Mouse (Mus musculus) heart, postnatal 10 days (tissue): ENCODE data around the gene Krt14. TPM values are rescaled to one million over a fixed set of nuclear protein-coding genes. Genes with fewer than 3 reads are reported as not detected.
A peak's percentile ranks its signal among the peaks of the same experiment; 100 is the strongest.
"Not testable (repeated sequence)": the region's sequence is repeated elsewhere in the genome, so short reads cannot be mapped to it uniquely, and the experiment has no call there.

Experiments used
- DNase-seq, 2 experiments: peaks; one replicate each; pipeline ENCODE4 v3.0.0; 2021
- intact Hi-C: fragments of 180-260 bp; cut with DNase I; formaldehyde crosslinking; loops from one replicate; pipeline ENCODE4 v1.15.1; 2025
- total RNA-seq, 2 experiments: library from RNA; stranded (reverse); gene quantifications; 2 replicates each; pipeline ENCODE4 v1.2.3; 2021

The Krt14 gene
- 1 to 10 TPM; 1.8 to 2.7 TPM for total RNA-seq

GRCm38 (mm10) chr11:100207498-100207897, at the start of gene Krt14:
Gene Krt14 (minus strand): TSS chr11:100207548.
- intact Hi-C loops, result no loop called here
- no peak for DNase-seq

- intact Hi-C loops, result no loop called here
- DNase-seq, result no peak
Observed at GRCm38 (mm10) chr11:100255514-100255913, 48.2 kb upstream of the Krt14 start.

- no peak for DNase-seq
- intact Hi-C loops, result no loop called here
Observed at GRCm38 (mm10) chr11:100254360-100255090, 47.2 kb upstream of the Krt14 start.

- intact Hi-C loops, result loop anchor here (2.0 kb wide), 1 partner anchor 18 kb away; no protein-coding TSS in a partner anchor
- DNase-seq, result no peak
Observed at GRCm38 (mm10) chr11:100248852-100249465, 41.6 kb upstream of the Krt14 start, which contains the start of gene Krt16. Gene Krt16 (minus strand): TSS chr11:100248902.

DNA sequence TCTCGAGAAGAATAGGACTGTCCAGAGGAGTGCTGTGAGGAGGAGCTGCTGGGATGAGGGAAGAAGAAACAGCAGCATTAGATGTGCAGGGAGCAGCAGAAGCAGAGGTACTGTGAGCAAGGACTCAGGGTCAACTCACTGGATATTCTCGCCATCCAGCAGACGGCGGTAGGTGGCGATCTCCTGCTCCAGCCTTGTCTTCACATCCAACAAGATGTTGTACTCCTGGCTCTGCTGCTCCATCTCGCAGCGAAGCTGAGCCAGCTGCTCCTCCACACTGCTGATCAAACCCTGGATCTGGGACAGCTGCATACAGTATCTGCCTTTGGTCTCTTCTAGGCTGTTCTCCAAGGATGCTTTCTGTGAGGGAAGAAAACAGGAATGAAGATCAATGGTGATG, 39.1 kb upstream of the Krt14 start:
- intact Hi-C loops, DNase-seq: not testable (repeated sequence)

GRCm38 (mm10) chr11:100240272-100240671, 32.9 kb upstream of the Krt14 start:
- DNase-seq, intact Hi-C loops: not testable (repeated sequence)

GRCm38 (mm10) chr11:100221741-100222140, 14.4 kb upstream of the Krt14 start:
- DNase-seq, result no peak
- intact Hi-C loops, result no loop called here

DNA sequence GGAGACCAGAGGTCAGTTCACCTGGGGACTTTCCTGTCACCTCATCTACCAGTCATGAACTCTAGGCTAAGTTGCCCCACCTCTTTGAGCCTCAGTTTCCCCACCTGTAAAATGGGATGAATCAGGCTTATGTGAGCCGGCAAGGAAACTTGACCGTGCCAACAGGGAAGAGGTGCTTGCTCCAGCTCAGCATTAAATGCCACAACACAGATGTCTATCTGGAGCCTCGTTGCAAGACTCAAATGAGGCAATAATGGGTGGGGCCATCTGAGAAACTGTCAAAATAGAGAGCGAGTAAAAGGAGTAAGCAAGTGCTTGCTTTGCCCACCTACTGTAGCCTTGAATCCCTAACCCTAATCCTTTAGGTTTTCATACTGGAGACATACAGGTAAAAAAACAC, 12.0 kb upstream of the Krt14 start:
- intact Hi-C loops, result no loop called here
- no peak for DNase-seq

DNA sequence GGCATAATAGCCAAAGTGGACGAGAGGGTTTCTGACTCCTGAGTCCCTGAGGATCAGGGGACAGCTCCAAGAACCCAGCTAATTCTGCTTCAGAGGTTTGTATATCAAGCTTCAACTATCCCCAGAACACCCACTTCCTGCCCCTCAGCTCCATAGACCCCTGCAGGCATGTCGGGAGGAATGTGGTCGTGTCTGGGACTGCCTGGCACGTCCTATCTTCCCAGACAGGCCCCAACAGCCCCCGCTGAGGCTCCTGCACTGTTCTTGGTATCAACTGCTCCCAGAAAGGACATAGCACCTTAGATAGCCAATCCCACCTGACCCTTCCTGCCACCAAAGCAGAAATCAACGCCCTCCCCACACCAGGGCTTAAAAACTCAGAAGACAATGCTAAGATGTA, 1.2 kb upstream of the Krt14 start:
- intact Hi-C loops, result no loop called here
- no peak for DNase-seq

DNA sequence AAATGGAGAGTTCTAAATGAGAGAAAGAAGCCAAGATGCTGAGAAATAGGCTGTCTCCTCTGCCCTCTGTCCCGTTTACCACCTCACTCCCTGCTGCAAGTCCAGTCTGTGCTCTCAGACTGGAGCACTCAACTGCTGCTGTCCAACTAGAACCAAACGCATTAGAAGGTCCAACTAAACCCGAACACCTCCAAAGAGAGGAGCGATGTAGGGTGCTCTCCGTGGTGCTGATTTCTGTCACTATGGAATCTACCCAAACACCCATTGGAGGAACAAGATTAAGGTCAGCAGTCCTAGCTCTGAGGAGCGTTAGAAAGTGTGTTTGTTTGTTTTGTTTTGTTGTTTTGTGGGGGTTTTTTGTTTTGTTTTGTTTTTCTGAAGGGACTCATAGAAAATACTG, 3.9 kb downstream of the Krt14 start:
- intact Hi-C loops, result no loop called here
- DNase-seq, result peak; percentile 58 to 65

DNA sequence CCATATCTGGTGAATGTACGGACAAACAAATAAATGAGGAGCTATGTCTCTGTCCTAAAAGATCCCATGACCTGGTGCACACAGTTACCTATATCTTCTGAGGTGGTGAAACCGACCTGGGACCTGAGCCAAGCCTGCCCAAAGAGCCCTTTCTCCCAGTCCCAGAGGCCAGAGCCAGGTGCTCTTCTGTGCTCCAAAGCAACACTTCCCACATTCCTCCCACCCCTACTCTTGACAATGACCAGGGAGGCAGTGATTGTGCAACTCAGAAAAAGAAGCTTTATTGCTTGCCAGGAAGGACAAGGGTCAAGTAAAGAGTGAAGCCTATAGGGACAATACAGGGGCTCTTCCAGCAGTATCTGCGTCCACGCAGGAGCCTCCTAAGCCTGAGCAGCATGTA, 4.4 kb downstream of the Krt14 start:
- intact Hi-C loops, result no loop called here
- DNase-seq, result no peak

DNA sequence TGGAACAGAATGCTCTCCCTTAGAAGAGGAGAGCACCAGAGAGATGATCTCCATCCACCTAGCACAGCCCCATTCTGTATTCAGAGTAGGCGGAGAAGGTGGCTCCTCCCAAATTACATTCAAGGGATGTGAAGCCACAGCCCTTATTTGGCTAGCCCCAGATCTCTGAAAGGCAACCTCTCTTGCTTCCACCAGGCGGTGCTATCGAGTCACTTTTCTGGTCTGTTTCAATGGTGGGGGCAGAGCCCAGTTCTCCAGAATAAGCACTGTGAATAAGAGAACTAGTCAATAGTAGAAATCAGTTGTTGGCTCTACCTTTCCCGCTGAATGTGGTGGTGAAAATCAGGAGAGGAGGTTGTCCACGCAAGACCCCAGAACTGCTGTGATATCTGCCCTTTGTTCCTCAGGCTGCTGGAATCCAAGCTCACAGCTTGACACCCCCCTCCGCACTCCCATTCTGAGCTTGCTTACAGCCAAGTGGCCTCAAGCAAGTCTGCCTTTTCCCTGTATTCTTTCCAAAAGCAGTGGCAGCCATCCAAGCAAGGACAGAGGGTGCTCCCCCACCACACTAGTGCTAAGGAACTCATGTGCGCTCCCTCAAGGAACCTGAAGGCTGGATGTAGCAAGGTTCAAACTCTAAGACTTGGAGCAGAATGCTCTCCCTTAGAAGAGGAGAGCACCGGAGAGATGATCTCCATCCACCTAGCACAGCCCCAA, 7.1 kb downstream of the Krt14 start:
- intact Hi-C loops, result no loop called here

GRCm38 (mm10) chr11:100198666-100199065, 8.7 kb downstream of the Krt14 start:
- DNase-seq, result no peak
- intact Hi-C loops, result no loop called here

More for the DNA sequence above, 7.1 kb downstream of the Krt14 start:
- DNase-seq, result peak; percentile 13 to 38

GRCm38 (mm10) chr11:100192992-100193391, 14.4 kb downstream of the Krt14 start, which contains the start of gene Krt9:
Gene Krt9 (minus strand): TSS chr11:100193246.
- DNase-seq, result no peak
- intact Hi-C loops, result no loop called here

- intact Hi-C loops, result no loop called here
- DNase-seq, result no peak
Observed at GRCm38 (mm10) chr11:100191820-100192219, 15.5 kb downstream of the Krt14 start.

DNA sequence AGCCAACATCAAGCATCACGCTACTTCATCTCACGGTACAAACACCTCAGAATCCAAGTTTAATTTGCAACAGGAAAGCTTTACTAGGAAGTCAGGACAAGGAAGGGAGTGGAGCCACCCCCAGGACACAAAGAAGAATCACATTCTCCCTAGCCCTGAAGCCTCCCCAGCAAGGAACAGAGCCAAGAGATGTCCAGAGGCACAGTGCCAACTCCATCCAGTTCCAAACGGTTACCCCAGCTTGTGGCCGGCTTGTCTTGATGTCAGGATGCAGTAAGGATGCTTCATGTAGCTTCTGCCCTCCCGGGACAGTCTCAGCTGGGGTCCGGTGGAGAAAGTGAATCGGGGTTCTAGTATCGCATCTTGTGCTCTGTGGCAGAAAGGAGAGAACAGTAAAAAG, 20.6 kb downstream of the Krt14 start:
- DNase-seq, result no peak
- intact Hi-C loops, result no loop called here

GRCm38 (mm10) chr11:100181725-100182124, 25.6 kb downstream of the Krt14 start:
- intact Hi-C loops, result no loop called here
- no peak for DNase-seq

DNA sequence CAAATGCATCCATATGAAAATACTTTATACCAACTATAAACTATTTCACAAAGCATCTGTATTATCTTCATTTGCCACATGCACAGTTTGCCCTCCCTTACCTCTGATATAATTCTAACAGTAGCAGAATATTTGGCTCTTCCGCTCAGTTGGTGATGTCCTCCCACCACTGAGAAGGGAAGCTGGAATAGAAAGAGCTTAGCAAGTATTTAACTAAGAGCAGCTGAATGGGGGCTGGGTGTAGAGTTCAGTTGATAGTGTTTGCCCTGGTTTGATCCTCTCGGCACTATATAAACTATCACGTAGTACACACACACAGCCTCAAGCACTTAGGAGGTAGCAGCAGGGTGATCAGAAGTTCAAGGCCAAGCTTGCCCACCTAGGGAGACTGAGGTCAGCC, 28.1 kb downstream of the Krt14 start:
- intact Hi-C loops, result no loop called here

DNA sequence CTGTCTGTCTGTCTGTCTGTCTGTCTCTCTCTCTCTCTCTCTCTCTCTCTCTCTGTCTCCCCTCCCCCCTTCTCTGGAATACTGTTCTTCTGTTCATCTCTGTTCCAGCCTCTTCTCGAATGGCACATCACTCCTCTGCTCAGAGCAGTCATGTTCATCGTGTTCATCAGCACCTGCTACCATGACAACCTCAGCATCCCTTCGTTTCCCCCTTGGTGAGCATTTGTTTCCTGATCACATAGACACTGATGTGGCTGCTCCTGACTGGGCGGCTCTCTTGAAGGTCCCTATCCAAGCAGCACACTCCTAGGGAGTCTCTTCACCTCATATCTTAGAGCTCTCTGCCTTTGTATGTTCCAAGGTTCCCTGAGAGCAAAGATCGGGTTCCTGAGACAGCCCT, 29.0 kb downstream of the Krt14 start:
- intact Hi-C loops, result no loop called here

More for the DNA sequence above, 28.1 kb downstream of the Krt14 start:
- no peak for DNase-seq

DNA sequence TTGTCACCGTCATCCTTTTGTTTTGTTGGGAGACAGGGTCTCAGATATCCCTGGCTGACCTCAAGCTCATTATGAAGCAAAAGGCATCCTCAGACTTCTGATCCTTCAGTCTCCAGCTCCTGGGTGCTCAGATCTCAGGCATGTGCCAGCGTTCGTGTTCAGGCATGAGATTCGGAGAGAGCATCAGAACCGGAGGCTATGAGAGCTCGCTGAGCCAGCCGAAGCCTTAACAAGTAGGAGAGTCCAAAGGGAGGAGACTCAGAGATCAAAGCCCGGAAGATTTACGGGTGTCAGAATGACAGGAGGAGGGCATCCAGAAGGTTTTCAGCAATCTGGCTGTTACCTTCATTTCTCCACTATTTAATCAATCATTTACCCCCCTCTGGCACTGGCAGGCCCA, 30.6 kb downstream of the Krt14 start:
- intact Hi-C loops, result no loop called here

More for the DNA sequence above, 29.0 kb downstream of the Krt14 start:
- DNase-seq, result no peak

More for the DNA sequence above, 30.6 kb downstream of the Krt14 start:
- DNase-seq, result no peak
